Mouse (Mus musculus) MEL (cell line): ENCODE measurements around the gene Serpind1. TPM values are rescaled to one million over a fixed set of nuclear protein-coding genes. Genes with fewer than 3 reads are reported as not detected.

Source experiments
- DNase-seq: peaks from one replicate; pipeline ENCODE4 v3.0.0; 2011; ENCODE audit warnings: low read depth, low spot score
- H3K27ac ChIP-seq: 2 replicates; pipeline ENCODE4 v1.5.1; 2012; ENCODE audit warnings: low read depth, mild to moderate bottlenecking, control low read depth, low read length, moderate library complexity; ENCODE audit not compliant: control insufficient read depth
- H3K27me3 ChIP-seq, 2 experiments: fragments of 150-350 bp in 1 of 2; sonication (generic) in 1 of 2; 2 replicates each; pipeline ENCODE4 v1.6.1; 2012; ENCODE audit warnings: low read length in 2 of 2, mild to moderate bottlenecking in 2 of 2, improper control_type of control experiment in 1 of 2, moderate library complexity in 1 of 2; ENCODE audit not compliant: insufficient read depth in 2 of 2, control insufficient read depth in 1 of 2
- H3K36me3 ChIP-seq, 2 experiments: 2 replicates each; pipeline ENCODE4 v1.6.1; 2012 to 2014; ENCODE audit warnings: low read length in 2 of 2, improper control_type of control experiment in 1 of 2, inconsistent platforms in 1 of 2, mild to moderate bottlenecking in 1 of 2; ENCODE audit not compliant: insufficient read depth in 2 of 2, control insufficient read depth in 1 of 2
- H3K4me1 ChIP-seq, 2 experiments: fragments of 150-350 bp in 1 of 2; sonication (generic) in 1 of 2; 2 replicates each; pipeline ENCODE4 v1.6.1; 2012; ENCODE audit warnings: low read length in 2 of 2, improper control_type of control experiment in 1 of 2, mild to moderate bottlenecking in 1 of 2; ENCODE audit not compliant: insufficient read depth in 2 of 2, control insufficient read depth in 1 of 2
- H3K4me3 ChIP-seq, 2 experiments: fragments of 150-350 bp in 1 of 2; sonication (generic) in 1 of 2; 2 replicates each; pipeline ENCODE4 v1.5.1; 2012; ENCODE audit warnings: low read depth in 2 of 2, low read length in 2 of 2, mild to moderate bottlenecking in 2 of 2, moderate library complexity in 2 of 2, control low read depth in 1 of 2, improper control_type of control experiment in 1 of 2; ENCODE audit not compliant: control insufficient read depth in 1 of 2, insufficient read depth in 1 of 2
- H3K79me2 ChIP-seq: 2 replicates; pipeline ENCODE4 v1.6.1; 2012; ENCODE audit warnings: mild to moderate bottlenecking, low read length, moderate library complexity; ENCODE audit not compliant: control insufficient read depth, poor library complexity, insufficient read depth
- H3K9ac ChIP-seq: 2 replicates; pipeline ENCODE4 v1.6.1; 2012; ENCODE audit warnings: low read depth, mild to moderate bottlenecking, control low read depth, low read length, moderate library complexity; ENCODE audit not compliant: control insufficient read depth, poor library complexity, severe bottlenecking
- H3K9me3 ChIP-seq: fragments of 150-350 bp; sonication (generic); replicated peaks from 2 replicates; pipeline ENCODE4 v1.6.1; 2012; ENCODE audit warnings: mild to moderate bottlenecking, low read length, improper control_type of control experiment, moderate library complexity; ENCODE audit not compliant: insufficient read depth
- CHD2 ChIP-seq: IDR thresholded peaks from 2 replicates; pipeline ENCODE4 v1.6.1; 2011; ENCODE audit warnings: low read length, improper control_type of control experiment
- CTCF ChIP-seq, 3 experiments: IDR thresholded peaks in 2 of 3; conservative IDR thresholded peaks in 1 of 3; 2 replicates each; pipeline ENCODE4 v1.5.1; 2011 to 2012; ENCODE audit warnings: low read length in 3 of 3, low read depth in 2 of 3, mild to moderate bottlenecking in 2 of 3, improper control_type of control experiment in 1 of 3, inconsistent platforms in 1 of 3, mixed read lengths in 1 of 3, moderate library complexity in 1 of 3; ENCODE audit not compliant: control insufficient read depth in 1 of 3, insufficient read depth in 1 of 3, poor library complexity in 1 of 3, severe bottlenecking in 1 of 3
- E2F4 ChIP-seq: IDR thresholded peaks from 2 replicates; pipeline ENCODE4 v1.6.1; 2011; ENCODE audit warnings: low read depth, low read length, improper control_type of control experiment, borderline replicate concordance
- ELF1 ChIP-seq: IDR thresholded peaks from 2 replicates; pipeline ENCODE4 v1.6.1; 2014; ENCODE audit warnings: low read depth, mild to moderate bottlenecking, inconsistent platforms, low read length, improper control_type of control experiment, moderate library complexity
- EP300 ChIP-seq, 2 experiments: IDR thresholded peaks; 2 replicates each; pipeline ENCODE4 v1.6.1; 2011; ENCODE audit warnings: improper control_type of control experiment in 2 of 2, low read length in 2 of 2, low read depth in 1 of 2, mild to moderate bottlenecking in 1 of 2
- ETS1 ChIP-seq: IDR thresholded peaks from 2 replicates; pipeline ENCODE4 v1.6.1; 2012; ENCODE audit warnings: low read depth, mild to moderate bottlenecking, inconsistent platforms, low read length, improper control_type of control experiment, moderate library complexity
- GATA1 ChIP-seq: IDR thresholded peaks from 2 replicates; pipeline ENCODE4 v1.6.1; 2011; ENCODE audit warnings: low read depth, low read length, improper control_type of control experiment
- MAX ChIP-seq: IDR thresholded peaks from 2 replicates; pipeline ENCODE4 v1.6.1; 2011; ENCODE audit warnings: low read length, improper control_type of control experiment
- MEF2A ChIP-seq: IDR thresholded peaks from 2 replicates; pipeline ENCODE4 v1.6.1; 2014; ENCODE audit warnings: low read depth, mild to moderate bottlenecking, inconsistent platforms, low read length, improper control_type of control experiment; ENCODE audit not compliant: poor library complexity, insufficient replicate concordance, severe bottlenecking; ENCODE audit errors: extremely low read depth
- MYB ChIP-seq: IDR thresholded peaks from 2 replicates; pipeline ENCODE4 v1.6.1; 2011; ENCODE audit warnings: mild to moderate bottlenecking, low read depth, low read length, improper control_type of control experiment
- NRF1 ChIP-seq: IDR thresholded peaks from 2 replicates; pipeline ENCODE4 v1.6.1; 2014; ENCODE audit warnings: low read depth, mild to moderate bottlenecking, inconsistent platforms, low read length, improper control_type of control experiment, moderate library complexity; ENCODE audit not compliant: poor library complexity, insufficient read depth, severe bottlenecking
- POLR2A ChIP-seq, 2 experiments: IDR thresholded peaks; 2 replicates each; pipeline ENCODE4 v1.6.1; 2011 to 2012; ENCODE audit warnings: low read length in 2 of 2, mild to moderate bottlenecking in 2 of 2, control low read depth in 1 of 2, improper control_type of control experiment in 1 of 2, low read depth in 1 of 2, moderate library complexity in 1 of 2; ENCODE audit not compliant: control insufficient read depth in 1 of 2, insufficient read depth in 1 of 2, poor library complexity in 1 of 2
- SIN3A ChIP-seq: IDR thresholded peaks from 2 replicates; pipeline ENCODE4 v1.6.1; 2012; ENCODE audit warnings: low read length, improper control_type of control experiment, inconsistent platforms
- TBP ChIP-seq: IDR thresholded peaks from 2 replicates; pipeline ENCODE4 v1.8.0; 2011; ENCODE audit warnings: low read depth, low read length, improper control_type of control experiment
- UBTF ChIP-seq: IDR thresholded peaks from 2 replicates; pipeline ENCODE4 v1.6.1; 2012; ENCODE audit warnings: low read depth, mild to moderate bottlenecking, inconsistent platforms, low read length, improper control_type of control experiment, moderate library complexity, borderline replicate concordance; ENCODE audit not compliant: insufficient read depth
- USF1 ChIP-seq: IDR thresholded peaks from 2 replicates; pipeline ENCODE4 v1.6.1; 2014; ENCODE audit warnings: low read depth, mild to moderate bottlenecking, inconsistent platforms, low read length, improper control_type of control experiment, moderate library complexity
- ZKSCAN1 ChIP-seq: IDR thresholded peaks from 2 replicates; pipeline ENCODE4 v1.6.1; 2012; ENCODE audit warnings: low read depth, mild to moderate bottlenecking, inconsistent platforms, low read length, improper control_type of control experiment, moderate library complexity
- ZMIZ1 ChIP-seq: IDR thresholded peaks from 2 replicates; pipeline ENCODE4 v1.6.1; 2012; ENCODE audit warnings: low read depth, mild to moderate bottlenecking, inconsistent platforms, low read length, improper control_type of control experiment, moderate library complexity
- polyA plus RNA-seq, 2 experiments: library from polyadenylated mRNA; stranded (reverse) in 1 of 2; unstranded in 1 of 2; fragments of >175 nt in 1 of 2; fragments of >200 nt in 1 of 2; gene quantifications; 2 replicates each; pipeline versions ENCODE4 v1.2.1 to v1.2.4; 2012; ENCODE audit warnings: low replicate concordance in 2 of 2, low read depth in 1 of 2; ENCODE audit not compliant: insufficient read length in 2 of 2, insufficient read depth in 1 of 2, missing spikeins in 1 of 2
- total RNA-seq: library from RNA; depleted of rRNA; stranded (reverse); fragments of 300-350 nt; gene quantifications from 2 replicates; pipeline ENCODE4 v1.2.3, GENCODE M21; 2012; rRNA removed

The Serpind1 gene
- total RNA-seq (not detected in 2 replicates), polyA plus RNA-seq (not detected)

DNA sequence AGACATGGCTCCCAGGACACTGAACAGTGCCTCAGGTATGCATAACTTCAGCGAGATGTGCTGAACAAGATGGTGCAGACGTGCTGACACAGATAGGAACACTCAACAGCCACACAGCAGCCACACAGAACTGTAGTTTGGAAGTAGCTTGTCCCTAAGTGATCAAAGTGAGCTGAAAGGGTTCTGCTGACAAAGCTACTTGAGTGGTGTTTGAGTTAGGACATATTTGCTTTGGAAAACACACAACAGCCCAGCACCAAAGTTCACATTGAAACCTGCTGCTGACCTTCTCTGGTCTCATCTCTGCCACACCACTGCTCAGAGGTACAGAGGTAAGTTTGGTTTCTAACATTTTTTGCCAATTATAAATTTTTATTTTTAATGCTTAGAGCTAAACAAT lies at the start of gene Serpind1:
Serpind1 (plus strand) TSS at position 256 of the 400 bp plus-strand sequence.
- no peak within 1 kb of the TSS for H3K27ac ChIP-seq
- no peaks in the 10 kb centered on the region for H3K36me3 ChIP-seq
- DNase-seq: no peak
- no peaks in the 10 kb centered on the region for H3K9me3 ChIP-seq
- H3K79me2 ChIP-seq: no peaks in the 10 kb centered on the region
- no peaks in the 10 kb centered on the region for H3K27me3 ChIP-seq
- H3K4me3 ChIP-seq: no peak within 1 kb of the TSS
- H3K9ac ChIP-seq: no peak within 1 kb of the TSS
- TF ChIP-seq TBP: no peak
- TF ChIP-seq EP300 (IDR thresholded peaks at IDR 0.05; ENCODE audit: low read depth in 1 of 2, low read length in 2 of 2): no peak
- no peak for TF ChIP-seq ELF1
- no peak for TF ChIP-seq USF1
- TF ChIP-seq, all 39 proteins: peak for 0
- peaks cover 0 to 2% of the 10 kb centered on the region in 2 experiments; a peak in 1 of 4 replicates for H3K4me1 ChIP-seq

DNA sequence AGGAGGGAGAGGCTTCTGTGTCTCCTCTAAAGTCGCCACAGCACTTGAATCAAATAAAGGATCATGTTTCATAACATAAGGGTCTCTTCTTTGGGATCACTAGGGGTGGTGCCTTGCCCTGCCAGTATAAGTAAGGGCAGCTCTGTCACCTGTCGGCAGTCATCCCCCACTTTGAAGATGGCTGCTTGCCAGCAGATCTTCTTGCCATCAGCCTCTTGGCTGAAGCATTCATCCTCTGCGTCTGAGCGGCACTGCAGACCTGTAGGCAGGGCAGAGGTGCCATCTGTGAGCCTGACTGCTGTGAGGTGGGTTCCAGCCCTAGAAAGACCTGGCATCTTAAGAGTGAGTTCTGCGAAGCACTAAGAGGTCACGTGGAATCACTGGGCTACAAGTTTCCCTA lies 48.0 kb upstream of the Serpind1 start:
- DNase-seq: no peak
- Histone ChIP-seq H3K4me3 (no peak overlapping the region), H3K9ac (no peak overlapping the region), H3K36me3 (no peaks in the 10 kb centered on the region; a peak in 1 of 4 replicates), H3K9me3 (no peaks in the 10 kb centered on the region), H3K79me2 (no peaks in the 10 kb centered on the region), H3K4me1 (no peaks in the 10 kb centered on the region), H3K27me3 (no peaks in the 10 kb centered on the region)
- TF ChIP-seq CHD2 (no peak), MYB (no peak), POLR2A (IDR thresholded peaks at IDR 0.05; ENCODE audit: control insufficient read depth in 1 of 2, insufficient read depth in 1 of 2, low read depth in 1 of 2, low read length in 2 of 2, poor library complexity in 1 of 2) (no peak), ZMIZ1 (no peak)
- TF ChIP-seq, all 39 proteins: peak for 0
- H3K27ac ChIP-seq: no peak overlapping the region

DNA sequence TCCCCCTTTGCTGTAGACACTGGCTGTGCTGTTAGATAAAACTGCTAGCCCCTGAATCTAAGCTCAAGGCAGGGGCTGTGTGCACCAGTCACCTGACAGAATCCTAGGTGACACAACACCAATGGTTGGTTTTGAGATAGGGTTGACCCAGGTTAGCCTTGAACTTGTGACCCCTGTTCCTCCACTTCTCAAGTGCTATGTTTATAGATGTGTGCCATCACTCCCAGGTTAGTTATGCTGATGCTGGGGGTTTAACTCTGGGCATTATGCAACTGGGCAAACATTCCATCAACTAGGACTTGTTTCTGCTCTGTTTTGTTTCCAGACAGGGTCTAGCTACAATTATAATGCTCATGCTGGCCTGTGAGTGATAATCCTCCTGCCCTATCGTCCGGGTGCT lies 44.1 kb upstream of the Serpind1 start:
- no peak overlapping the region for H3K27ac ChIP-seq
- no peaks in the 10 kb centered on the region for H3K79me2 ChIP-seq
- no peaks in the 10 kb centered on the region for H3K27me3 ChIP-seq
- H3K4me3 ChIP-seq: no peak overlapping the region
- no peak for DNase-seq
- H3K36me3 ChIP-seq: no peaks in the 10 kb centered on the region; a peak in 1 of 4 replicates
- no peaks in the 10 kb centered on the region for H3K9me3 ChIP-seq
- no peak overlapping the region for H3K9ac ChIP-seq
- H3K4me1 ChIP-seq: no peaks in the 10 kb centered on the region
- TF ChIP-seq MAX (no peak), MYB (no peak), E2F4 (no peak), GATA1 (no peak), POLR2A (IDR thresholded peaks at IDR 0.05; ENCODE audit: control insufficient read depth in 1 of 2, insufficient read depth in 1 of 2, low read depth in 1 of 2, low read length in 2 of 2, poor library complexity in 1 of 2) (no peak), ZKSCAN1 (no peak), UBTF (no peak), NRF1 (no peak), MEF2A (no peak), CTCF (IDR thresholded peaks at IDR 0.05 in 2 of 3, conservative IDR thresholded peaks at IDR 0.05 in 1 of 3; ENCODE audit: control insufficient read depth in 1 of 3, insufficient read depth in 1 of 3, low read depth in 2 of 3, low read length in 3 of 3, poor library complexity in 1 of 3, severe bottlenecking in 1 of 3) (no peak), SIN3A (no peak), ETS1 (no peak)
